26 mouse cellular contexts compared by ENCODE assay signal in genomic region chr17:60018752-60019323, GRCm38 (mm10).
DNase-seq lines count a peak whose midpoint lies in the region; ATAC-seq lines count a peak whose summit lies in the region.
"Had no signal": no experiment of that assay in that cellular context is flagged by ENCODE, and none has a peak within 500 bp of the region (broad histone marks: within the 10 kb centered on the region; RNA-seq: fewer than 3 reads in every experiment).

No protein-coding gene starts in this region.

- no peaks in the 10 kb centered on the region for H3K27me3 ChIP-seq in neural tube, embryonic 13.5 days
- no peaks in the 10 kb centered on the region for H3K27me3 ChIP-seq in forebrain, embryonic 15.5 days
- H3K27me3 ChIP-seq in neural tube, embryonic 14.5 days (ENCODE audit: control insufficient read depth, insufficient read depth, low read length) = no peaks in the 10 kb centered on the region
- H3K27me3 ChIP-seq: embryonic facial prominence, embryonic 15.5 days; heart, embryonic 13.5 days; kidney, embryonic 15.5 days had no signal

- no peaks in the 10 kb centered on the region for H3K36me3 ChIP-seq in neural tube, embryonic 13.5 days
- H3K36me3 ChIP-seq in forebrain, embryonic 15.5 days = no peaks in the 10 kb centered on the region
- H3K36me3 ChIP-seq in neural tube, embryonic 14.5 days (ENCODE audit: control insufficient read depth, insufficient read depth, low read length) = no peaks in the 10 kb centered on the region
- H3K36me3 ChIP-seq: embryonic facial prominence, embryonic 15.5 days; heart, embryonic 13.5 days; kidney, embryonic 15.5 days; limb, embryonic 10.5 days had no signal

- no peak overlapping the region for H3K27ac ChIP-seq in neural tube, embryonic 13.5 days (replicated peaks)
- no peak overlapping the region for H3K27ac ChIP-seq in forebrain, embryonic 15.5 days (replicated peaks)
- H3K27ac ChIP-seq in neural tube, embryonic 14.5 days (ENCODE audit: low read depth, low read length) = no peak overlapping the region
- H3K27ac ChIP-seq: embryonic facial prominence, embryonic 15.5 days; heart, embryonic 13.5 days; kidney, embryonic 15.5 days; left cerebral cortex, adult 2 months; limb, embryonic 10.5 days had no signal

- no peaks in the 10 kb centered on the region for H3K4me1 ChIP-seq in neural tube, embryonic 13.5 days (replicated peaks)
- peaks cover 3% of the 10 kb centered on the region; the same call in 1 of the 2 replicates for H3K4me1 ChIP-seq in forebrain, embryonic 15.5 days
- H3K4me1 ChIP-seq in neural tube, embryonic 14.5 days (ENCODE audit: control insufficient read depth, insufficient read depth, low read length) = no peaks in the 10 kb centered on the region
- H3K4me1 ChIP-seq: embryonic facial prominence, embryonic 15.5 days; heart, embryonic 13.5 days; kidney, embryonic 15.5 days had no signal

- 55% methylated on average over 6 of the region's 6 CpGs for WGBS in neural tube, embryonic 13.5 days
- 24% methylated on average over 6 of the region's 6 CpGs for WGBS in forebrain, embryonic 15.5 days
- 43% methylated on average over 6 of the region's 6 CpGs for WGBS in neural tube, embryonic 14.5 days

- no peak overlapping the region for H3K9ac ChIP-seq in neural tube, embryonic 13.5 days
- H3K9ac ChIP-seq in forebrain, embryonic 15.5 days (replicated peaks) = no peak overlapping the region
- no peak overlapping the region for H3K9ac ChIP-seq in neural tube, embryonic 14.5 days (replicated peaks; ENCODE audit: low read depth, low read length)
- H3K9ac ChIP-seq: embryonic facial prominence, embryonic 15.5 days; heart, embryonic 13.5 days; kidney, embryonic 15.5 days; liver, postnatal 0 days had no signal

- ATAC-seq in neural tube, embryonic 13.5 days (ENCODE audit: low read depth) = peak; percentile 56; the same call in 1 of the 2 replicates
- ATAC-seq in forebrain, embryonic 15.5 days (replicated peaks) = peak; percentile 55; the same call in 1 of the 2 replicates
- ATAC-seq in neural tube, embryonic 14.5 days (ENCODE audit: low read depth) = peak; percentile 80
- ATAC-seq: intestine, embryonic 16.5 days; liver, postnatal 0 days had no signal

- H3K4me2 ChIP-seq in neural tube, embryonic 13.5 days = no peak overlapping the region
- H3K4me2 ChIP-seq in forebrain, embryonic 15.5 days (replicated peaks) = no peak overlapping the region
- H3K4me2 ChIP-seq in neural tube, embryonic 14.5 days (ENCODE audit: low read depth, low read length) = no peak overlapping the region
- H3K4me2 ChIP-seq: embryonic facial prominence, embryonic 15.5 days; heart, embryonic 13.5 days; kidney, embryonic 15.5 days had no signal

- H3K9me3 ChIP-seq in neural tube, embryonic 13.5 days = no peaks in the 10 kb centered on the region
- H3K9me3 ChIP-seq in forebrain, embryonic 15.5 days = no peaks in the 10 kb centered on the region
- no peaks in the 10 kb centered on the region for H3K9me3 ChIP-seq in neural tube, embryonic 14.5 days (ENCODE audit: control insufficient read depth, low read length)
- H3K9me3 ChIP-seq: embryonic facial prominence, embryonic 15.5 days; heart, embryonic 13.5 days; kidney, embryonic 15.5 days; limb, embryonic 10.5 days had no signal

- DNase-seq in neural tube, embryonic 10.5 days (ENCODE audit: extremely low spot score, low spot score) = no peak
- DNase-seq in kidney, adult 18-20 months = no peak
- no peak for DNase-seq in frontal cortex, postnatal 14 days (ENCODE audit: low spot score in 2 of 2)
- DNase-seq in frontal cortex, postnatal 10 days (ENCODE audit: low spot score in 2 of 2) = no peak
- DNase-seq: adrenal gland, postnatal 10 days; cerebellum, adult 11 months; cerebellum, postnatal 14 days; gastrocnemius, postnatal 14 days; heart, adult 18-20 months; heart, postnatal 36 days; kidney, postnatal 4 days; layer of hippocampus, adult 9-11 months; liver, postnatal 0 days; lung, postnatal 10 days; midbrain, embryonic 14.5 days; right cerebral cortex, postnatal 4 days; thymus, adult 2 months had no signal

- H3K4me3 ChIP-seq in neural tube, embryonic 13.5 days = no peak overlapping the region
- H3K4me3 ChIP-seq in forebrain, embryonic 15.5 days = no peak overlapping the region
- H3K4me3 ChIP-seq in neural tube, embryonic 14.5 days (ENCODE audit: low read depth, low read length) = no peak overlapping the region
- H3K4me3 ChIP-seq: embryonic facial prominence, embryonic 15.5 days; heart, embryonic 13.5 days; kidney, embryonic 15.5 days; left cerebral cortex, adult 2 months; limb, embryonic 10.5 days had no signal
